Mouse (Mus musculus): ENCODE data around the gene Fnbp4.

Gene Fnbp4

DNA sequence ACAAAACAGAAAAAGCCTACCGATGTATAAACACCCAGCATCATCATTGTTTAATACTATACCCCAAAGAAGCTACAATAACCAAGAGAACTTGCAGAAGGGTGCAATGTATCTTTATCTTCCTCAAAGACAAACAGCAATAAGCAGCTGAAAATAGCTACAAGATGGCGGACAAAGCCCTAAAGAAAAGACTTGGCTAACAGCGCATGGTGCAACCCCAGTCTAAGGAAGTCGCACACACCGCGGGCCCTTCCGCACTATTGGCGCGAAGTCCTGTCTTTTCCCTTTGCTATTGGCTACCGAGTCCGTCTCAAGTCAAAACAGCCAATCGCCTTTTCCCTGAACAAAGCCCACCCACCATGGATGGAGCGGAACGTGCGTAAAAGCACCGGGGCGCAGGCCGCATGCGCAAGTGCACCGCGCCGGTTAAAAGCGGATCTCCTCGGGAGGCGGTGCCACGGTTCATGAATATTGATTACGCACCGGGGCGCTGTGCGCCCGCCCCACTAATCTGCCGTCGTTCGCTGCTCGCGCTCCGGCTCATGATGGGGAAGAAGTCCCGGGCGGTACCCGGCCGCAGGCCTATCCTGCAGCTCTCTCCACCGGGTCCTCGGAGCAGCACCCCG is at the start of gene Fnbp4:
Gene Fnbp4 (plus strand): TSS at position 318 of the 626 bp plus-strand sequence.
- peak; percentile 97 for DNase-seq (ENCODE audit: low read depth, low spot score)

- DNase-seq (ENCODE audit: low read depth, low spot score) = no peak
Measured at GRCm38 (mm10) chr2:90700943-90701342, 44.2 kb upstream of the Fnbp4 start.

DNA sequence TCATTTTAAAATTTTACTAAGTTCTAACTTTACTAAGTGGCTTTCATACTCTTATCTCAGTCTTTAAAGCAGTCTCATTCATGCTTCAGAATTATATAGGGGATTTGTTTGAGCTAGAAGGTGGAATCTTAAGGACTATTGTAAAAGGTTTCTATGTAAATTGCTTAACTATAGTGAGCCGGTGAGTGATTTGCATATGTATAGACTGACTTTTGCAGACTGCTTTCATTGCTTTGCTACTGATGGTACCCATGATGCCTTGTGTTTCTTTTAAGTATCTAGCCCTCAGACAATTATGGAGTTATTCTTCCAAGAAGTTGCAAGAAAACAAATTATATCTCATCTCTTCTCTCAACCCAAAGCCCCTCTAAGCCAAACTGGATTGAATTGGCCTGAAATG is 36.6 kb upstream of the Fnbp4 start:
- DNase-seq (ENCODE audit: low read depth, low spot score) = no peak

- no peak for DNase-seq (ENCODE audit: low read depth, low spot score)
Measured at GRCm38 (mm10) chr2:90715555-90716092, 29.5 kb upstream of the Fnbp4 start.

- DNase-seq (ENCODE audit: low read depth, low spot score) = no peak
Measured at GRCm38 (mm10) chr2:90717366-90717765, 27.8 kb upstream of the Fnbp4 start.

- DNase-seq (ENCODE audit: low read depth, low spot score) = no peak
Measured at GRCm38 (mm10) chr2:90717948-90718347, 27.2 kb upstream of the Fnbp4 start.

DNA sequence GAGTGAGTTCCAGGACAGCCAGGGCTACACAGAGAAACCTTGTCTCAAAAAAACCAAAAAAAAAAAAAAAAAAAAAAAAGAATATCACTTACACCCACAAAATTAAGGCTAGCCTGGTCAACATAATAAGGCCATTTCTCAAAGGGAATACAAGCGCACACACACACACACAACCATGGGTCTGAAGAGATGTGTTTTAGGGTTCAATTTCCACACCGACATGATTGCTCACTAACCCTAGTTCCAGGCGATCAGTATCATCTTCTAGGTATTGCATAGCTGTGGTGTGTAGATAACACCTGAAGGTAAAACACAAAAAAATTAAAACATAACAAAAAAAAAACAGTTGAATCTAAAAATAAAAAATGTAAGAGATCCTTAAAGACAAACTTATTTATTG is 18.4 kb upstream of the Fnbp4 start:
- DNase-seq (ENCODE audit: low read depth, low spot score) = no peak

DNA sequence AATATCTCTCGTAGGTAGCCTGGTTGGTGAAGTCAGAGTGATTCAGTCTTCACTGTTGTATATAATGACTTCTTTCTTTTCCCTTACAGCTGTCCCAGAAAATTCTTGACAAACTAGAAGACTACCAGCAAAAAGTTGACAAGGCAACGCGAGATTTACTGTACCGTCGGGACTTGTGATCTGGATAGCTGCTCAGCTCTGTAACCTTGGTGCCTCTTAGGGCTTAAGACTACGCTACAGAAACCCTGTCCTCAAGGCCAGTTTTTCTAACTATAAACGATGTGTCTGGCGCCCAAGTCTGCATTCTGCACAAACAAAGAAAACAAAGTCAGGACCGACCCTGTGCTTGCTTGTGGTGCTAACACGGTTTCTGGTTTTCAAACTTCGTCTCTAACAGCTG is 9.8 kb upstream of the Fnbp4 start:
- DNase-seq (ENCODE audit: low read depth, low spot score) = no peak

DNA sequence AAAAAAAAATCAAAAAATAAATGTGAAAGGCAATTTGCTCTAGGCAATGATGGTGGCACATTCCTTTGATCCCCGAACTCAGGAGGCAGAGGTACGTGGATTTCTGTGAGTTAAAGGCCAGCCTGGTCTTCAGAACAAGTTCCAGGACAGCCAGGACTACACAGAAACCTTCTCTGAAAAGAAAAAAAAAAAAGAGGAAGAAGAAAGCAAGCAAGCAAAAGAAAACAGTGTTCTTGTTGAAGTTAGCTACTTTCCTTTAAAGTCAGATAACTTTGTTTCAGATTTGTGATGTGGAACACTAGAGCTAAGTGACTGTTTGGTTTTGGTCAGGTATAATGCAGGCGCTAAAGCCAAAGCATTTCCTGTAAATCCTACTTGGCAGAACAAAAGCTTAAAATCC is 6.4 kb upstream of the Fnbp4 start:
- no peak for DNase-seq (ENCODE audit: low read depth, low spot score)

DNA sequence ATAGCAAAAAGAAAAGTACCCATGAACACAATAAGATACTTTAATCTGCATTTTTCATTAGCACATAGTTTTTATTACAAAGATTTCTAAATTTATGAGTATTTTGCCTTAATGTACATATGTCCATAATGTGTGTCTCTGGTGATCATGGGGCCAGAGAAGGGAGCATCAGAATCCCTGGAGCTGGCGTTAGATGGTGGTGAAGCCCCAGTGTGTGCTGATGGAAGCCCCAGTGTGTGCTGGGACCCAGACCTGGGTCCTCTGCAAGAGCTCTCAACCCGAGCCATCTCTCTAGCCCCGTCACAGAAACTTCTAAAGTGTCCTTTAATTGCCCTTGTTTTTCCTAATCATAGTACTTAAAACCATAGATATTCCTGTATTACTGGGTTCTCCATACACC is 5.8 kb upstream of the Fnbp4 start:
- DNase-seq (ENCODE audit: low read depth, low spot score) = no peak

GRCm38 (mm10) chr2:90739921-90740320 is 5.2 kb upstream of the Fnbp4 start:
- no peak for DNase-seq (ENCODE audit: low read depth, low spot score)

DNA sequence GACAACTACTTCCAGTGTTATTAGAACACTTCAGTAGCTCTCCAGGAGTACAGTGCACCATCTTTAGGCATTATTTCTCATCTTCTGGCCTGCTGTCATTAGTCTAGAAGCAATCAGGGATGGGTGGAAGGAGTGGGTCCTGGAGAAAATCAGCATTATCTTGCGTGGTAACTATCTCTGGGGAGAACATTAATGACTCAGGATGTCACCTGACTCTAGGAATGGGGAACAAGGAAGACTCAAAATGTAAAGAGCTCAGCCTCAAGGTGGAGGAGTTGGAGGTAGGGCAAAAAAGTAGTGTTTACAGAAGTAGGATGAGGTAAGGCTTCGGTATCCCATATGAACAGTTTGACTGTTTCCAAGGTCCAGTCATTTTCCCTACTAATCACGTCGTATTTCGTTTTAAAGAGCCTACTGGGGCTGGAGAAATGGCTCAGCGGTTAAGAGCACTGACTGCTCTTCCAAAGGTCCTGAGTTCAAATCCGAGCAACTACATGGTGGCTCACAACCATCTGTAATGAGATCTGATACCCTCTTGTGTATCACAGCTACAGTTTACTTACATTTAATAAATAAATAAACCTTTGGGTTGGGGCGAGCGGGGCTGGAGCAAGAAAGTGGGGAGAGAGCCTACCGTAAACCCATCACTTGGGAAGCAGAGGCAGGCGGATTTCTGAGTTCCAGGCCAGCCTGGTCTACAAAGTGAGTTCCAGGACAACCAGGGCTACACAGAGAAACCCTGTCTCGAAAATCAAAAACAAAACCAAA is 701 bp upstream of the Fnbp4 start:
- no peak for DNase-seq (ENCODE audit: low read depth, low spot score)

DNA sequence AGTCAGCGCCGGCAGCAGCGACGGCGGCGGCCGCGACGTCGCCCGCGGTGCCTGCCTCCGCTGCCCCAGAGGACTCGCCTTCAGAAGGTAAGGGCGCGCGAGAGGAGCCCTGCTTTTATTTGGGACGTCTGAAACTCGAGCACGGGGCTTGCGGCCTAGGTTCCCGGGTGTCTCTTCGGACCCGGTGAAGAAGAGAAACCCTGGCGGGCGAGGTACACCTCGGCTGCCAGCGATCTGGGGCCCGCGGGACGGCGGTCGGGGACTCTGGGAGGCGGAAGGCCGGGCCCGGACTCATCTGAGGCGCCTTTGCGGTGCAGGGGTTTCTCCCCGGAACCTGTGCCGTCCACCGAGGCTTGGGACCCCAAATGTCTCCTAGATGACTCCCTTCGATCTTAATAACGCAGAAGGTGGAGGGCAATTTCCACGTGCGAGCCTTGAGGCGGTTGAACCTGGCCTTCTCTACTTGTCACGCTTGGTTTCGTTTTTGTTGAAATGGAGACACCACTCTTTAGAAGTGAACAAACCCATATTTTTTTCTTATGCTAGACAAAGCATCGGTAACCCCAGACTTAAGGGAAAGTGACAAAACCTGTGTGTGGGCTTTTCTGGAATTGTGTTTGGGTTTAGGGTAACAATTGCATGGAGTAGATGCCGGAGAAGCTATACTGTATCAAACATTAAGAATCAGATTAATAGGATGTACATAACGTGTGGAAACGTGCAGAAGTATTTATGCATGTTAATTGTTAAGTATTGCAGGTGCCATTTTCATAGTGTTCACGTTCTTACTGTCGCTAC is 769 bp downstream of the Fnbp4 start:
- DNase-seq (ENCODE audit: low read depth, low spot score) = peak; percentile 38

DNA sequence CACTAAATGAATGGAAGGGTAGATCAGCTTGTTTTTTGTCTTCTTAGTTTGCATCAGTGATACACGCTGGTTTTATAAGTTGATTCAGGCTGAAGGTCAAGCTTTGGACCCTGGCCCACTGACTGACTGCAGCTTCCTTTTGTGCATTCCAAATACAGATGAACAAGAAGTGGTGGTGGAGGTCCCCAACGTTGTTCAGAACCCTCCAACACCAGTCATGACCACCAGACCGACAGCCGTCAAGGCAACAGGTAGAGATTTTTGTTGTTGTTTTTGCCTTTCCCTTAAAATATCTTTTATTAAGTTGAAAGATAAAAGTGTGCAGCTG is 1.3 kb downstream of the Fnbp4 start:
- DNase-seq (ENCODE audit: low read depth, low spot score) = no peak

- DNase-seq (ENCODE audit: low read depth, low spot score) = no peak
Measured at GRCm38 (mm10) chr2:90747131-90747530, 2.0 kb downstream of the Fnbp4 start.

DNA sequence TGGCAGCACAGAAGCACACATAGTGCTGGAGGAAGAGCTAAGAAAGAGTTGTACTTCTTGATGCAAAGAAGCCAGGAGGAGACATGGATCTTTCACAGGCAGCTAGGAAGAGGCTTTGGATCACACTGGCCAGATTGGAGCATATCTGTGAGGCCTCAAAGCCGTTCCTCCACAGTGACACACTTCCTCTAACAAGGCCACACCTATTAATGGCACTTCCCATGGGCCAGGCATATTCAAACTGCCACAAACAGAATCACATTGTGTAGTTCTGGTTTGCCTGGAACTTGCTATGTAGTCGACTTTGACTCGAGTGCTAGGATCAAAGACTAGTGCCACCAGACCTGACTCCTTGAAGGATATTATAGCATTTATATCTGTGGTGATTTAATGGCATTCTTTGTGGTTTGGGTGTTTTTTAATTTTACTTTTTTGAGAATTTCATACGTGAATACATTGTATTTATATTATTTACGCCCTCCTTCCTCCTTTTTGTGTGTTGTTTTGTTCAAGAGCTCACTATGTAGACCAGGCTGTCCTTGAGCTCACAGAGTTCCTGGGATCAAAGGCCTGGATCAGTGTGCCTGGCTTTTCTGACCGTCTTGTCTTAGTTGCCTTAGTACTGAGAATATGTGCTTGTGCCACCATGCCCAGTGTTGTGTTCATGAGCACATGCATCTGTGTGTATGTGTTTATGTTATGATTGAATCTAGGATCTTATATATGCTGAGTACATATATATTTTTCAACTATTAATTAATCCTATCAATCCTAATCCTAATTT is 4.7 kb downstream of the Fnbp4 start:
- DNase-seq (ENCODE audit: low read depth, low spot score) = no peak

DNA sequence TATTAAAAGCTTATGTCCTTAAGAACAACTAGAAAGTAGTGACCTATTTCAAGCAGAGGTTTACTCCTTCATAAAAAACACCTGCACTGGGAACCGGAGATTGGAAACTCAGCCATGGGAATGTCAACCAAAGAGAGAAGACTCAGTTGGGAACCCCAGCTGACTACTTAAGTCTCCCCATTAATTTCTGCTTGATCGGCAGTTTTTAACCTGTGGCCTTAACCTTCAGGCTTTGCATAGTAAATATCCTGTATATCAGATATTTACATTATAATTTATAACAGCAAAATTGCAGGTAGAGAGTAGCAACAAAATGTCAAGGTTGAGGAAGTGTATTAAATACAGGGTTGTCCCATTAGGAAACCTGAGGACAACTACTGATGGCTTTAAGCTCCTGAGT is 8.4 kb downstream of the Fnbp4 start:
- no peak for DNase-seq (ENCODE audit: low read depth, low spot score)

DNA sequence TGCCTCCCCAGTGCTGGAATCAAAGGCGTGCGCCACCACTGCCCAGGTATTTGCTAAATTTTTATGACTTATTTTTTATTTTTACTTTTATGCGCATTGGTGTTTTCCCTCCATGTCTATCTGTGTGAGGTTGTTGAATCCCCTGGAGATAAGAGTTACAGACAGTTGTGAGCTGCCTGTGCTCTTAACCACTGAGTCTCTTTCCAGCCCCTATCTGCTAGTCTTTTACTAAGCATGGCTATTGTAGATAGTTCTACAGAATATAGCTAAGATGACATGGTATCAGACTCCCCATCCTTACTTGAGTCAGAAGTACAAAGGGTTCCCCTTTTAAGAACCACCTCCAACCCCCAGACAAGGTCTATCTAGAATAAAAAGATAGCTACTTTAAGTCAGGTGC is 9.0 kb downstream of the Fnbp4 start:
- no peak for DNase-seq (ENCODE audit: low read depth, low spot score)

DNA sequence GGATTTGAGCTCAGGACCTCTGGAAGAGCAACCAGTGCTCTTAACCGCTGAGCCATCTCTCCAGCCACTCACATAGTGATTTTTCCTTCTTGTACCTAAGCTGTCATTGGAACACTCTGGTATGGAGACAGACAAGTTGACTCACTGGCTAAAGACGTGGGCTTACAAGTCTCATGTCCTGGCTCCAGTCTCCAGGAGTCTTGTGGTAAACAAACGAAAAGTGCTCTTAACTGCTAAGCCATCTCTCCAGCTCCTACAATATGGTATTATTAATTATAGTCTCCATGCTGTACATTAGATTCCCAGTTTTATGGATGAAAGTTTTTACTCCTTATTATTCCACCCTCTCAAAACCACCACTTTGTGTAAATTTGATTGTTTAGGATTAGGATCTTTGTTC is 20.0 kb downstream of the Fnbp4 start:
- DNase-seq (ENCODE audit: low read depth, low spot score) = no peak

DNA sequence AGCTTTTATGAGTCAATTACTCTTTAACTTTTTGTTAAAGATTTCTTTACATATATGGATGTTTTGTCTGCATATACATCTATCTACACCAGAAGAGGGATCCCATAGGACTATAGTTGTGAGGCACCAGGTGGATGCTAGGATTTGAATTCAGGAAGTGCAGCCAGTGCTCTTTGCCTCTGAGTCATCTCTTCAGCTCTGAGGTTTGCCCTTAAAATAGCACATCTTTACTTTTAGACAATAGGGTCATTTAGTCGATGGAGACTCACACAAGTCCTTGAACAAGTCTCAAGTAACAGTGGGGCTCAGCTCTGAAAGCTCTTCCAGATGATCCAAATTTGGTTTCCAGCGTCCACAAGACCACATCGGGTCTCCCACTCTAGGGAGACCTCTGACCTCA is 36.2 kb downstream of the Fnbp4 start:
- DNase-seq (ENCODE audit: low read depth, low spot score) = no peak

DNA sequence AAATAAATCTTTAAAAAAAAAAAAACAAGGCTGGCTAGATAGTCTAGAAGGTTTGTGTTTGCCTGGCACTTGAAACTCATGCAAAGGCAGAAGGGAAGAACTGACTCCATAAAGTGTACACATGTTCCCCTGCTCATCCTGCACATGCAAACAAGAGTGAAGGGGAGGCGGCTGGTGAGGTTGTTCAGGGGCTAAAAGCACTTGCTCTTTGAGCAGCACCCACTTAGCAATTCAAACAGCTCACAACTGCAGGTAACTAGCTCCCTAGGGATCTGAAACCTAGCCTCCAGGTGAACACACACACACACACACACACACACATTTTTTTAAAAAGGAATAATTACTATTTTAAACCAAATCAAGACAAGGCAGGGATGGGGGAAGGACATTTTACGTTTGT is 36.8 kb downstream of the Fnbp4 start:
- no peak for DNase-seq (ENCODE audit: low read depth, low spot score)

GRCm38 (mm10) chr2:90782458-90782857 is 37.3 kb downstream of the Fnbp4 start, which contains the start of gene Agbl2:
Gene Agbl2, plus strand, starts transcription at chr2:90782727.
- DNase-seq (ENCODE audit: low read depth, low spot score) = no peak
